Mouse (Mus musculus): ENCODE measurements around the gene Ugt1a1.

DNA sequence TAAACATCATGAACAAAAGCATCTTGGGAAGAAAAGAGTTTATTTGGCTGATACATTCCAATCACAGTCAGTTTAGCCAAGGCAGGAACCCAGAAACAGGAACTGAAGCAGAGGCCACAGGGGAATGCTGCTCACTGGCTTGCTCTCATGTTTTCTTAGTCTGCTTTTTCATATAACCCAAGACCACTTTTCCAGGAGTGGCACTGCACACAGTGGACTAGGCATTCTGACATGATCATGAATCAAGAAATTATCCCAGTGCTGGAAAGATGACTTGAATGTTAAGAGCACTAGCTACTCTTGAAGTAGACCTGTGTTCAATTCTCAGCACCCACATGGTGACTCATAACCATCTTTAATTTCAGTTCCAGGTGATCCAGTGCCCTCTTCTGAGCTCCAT is 14.0 kb downstream of the Ugt1a1 start:
- TF ChIP-seq USF1 (IDR thresholded peaks at IDR 0.05; ENCODE audit: low read depth) (no peak), CTCF (IDR thresholded peaks at IDR 0.05; ENCODE audit: control insufficient read depth, insufficient read depth, insufficient read length) (no peak), MAX (IDR thresholded peaks at IDR 0.05) (no peak), MYOD1 (IDR thresholded peaks at IDR 0.05; ENCODE audit: control insufficient read depth, insufficient read length, low read depth) (no peak), MYOG (IDR thresholded peaks at IDR 0.05; ENCODE audit: control insufficient read depth, extremely low read depth, insufficient read length) (no peak), CEBPB (IDR thresholded peaks at IDR 0.05; ENCODE audit: low read depth) (no peak)
